Mouse (Mus musculus): ENCODE results near the gene Gja4. TPM values are rescaled to one million over a fixed set of nuclear protein-coding genes. Genes with fewer than 3 reads are reported as not detected.

The Gja4 gene
- polyA plus RNA-seq, 1 experiment: 0.19 TPM

DNA sequence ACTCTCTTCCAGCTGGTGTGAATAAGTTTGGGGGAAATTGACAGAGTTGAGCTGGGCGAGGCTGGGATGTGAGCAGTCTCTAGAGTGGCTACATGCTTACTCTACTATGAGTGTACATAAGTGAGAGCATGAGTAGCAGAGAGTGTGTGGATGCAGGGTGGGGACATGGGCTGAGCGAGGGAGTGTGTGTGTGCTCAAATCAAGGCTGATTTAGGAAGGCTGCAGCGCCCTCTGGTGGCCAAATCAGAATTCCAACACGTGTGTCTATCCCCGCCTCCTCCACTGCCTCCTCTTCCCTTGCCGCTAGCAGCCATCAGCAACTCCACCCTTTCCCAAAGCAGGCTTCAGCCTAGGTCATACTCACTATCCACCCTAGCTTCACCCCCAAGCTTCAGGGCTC lies 10.9 kb upstream of the Gja4 start:
- no peak overlapping the region for H3K4me2 ChIP-seq (ENCODE audit: low read depth)
- H3ac ChIP-seq (ENCODE audit: control insufficient read depth, insufficient read length): no peak overlapping the region
- H3K27me3 ChIP-seq (ENCODE audit: control insufficient read depth, insufficient read depth, insufficient read length): no peaks in the 10 kb centered on the region
- no peak overlapping the region for H3K4me3 ChIP-seq
- no peaks in the 10 kb centered on the region for H3K79me2 ChIP-seq (ENCODE audit: control insufficient read depth, insufficient read depth)
- H3K36me3 ChIP-seq (ENCODE audit: control insufficient read depth, insufficient read depth): no peaks in the 10 kb centered on the region
- no peak for TF ChIP-seq POLR2A (IDR thresholded peaks at IDR 0.05; ENCODE audit: insufficient read length, low read depth)
- no peak for TF ChIP-seq SRF (IDR thresholded peaks at IDR 0.05; ENCODE audit: control insufficient read depth, insufficient read length, low read depth)
- TF ChIP-seq CEBPB (IDR thresholded peaks at IDR 0.05; ENCODE audit: insufficient read depth, poor library complexity, severe bottlenecking): no peak
- TF ChIP-seq TCF12 (IDR thresholded peaks at IDR 0.05; ENCODE audit: insufficient read depth, poor library complexity, severe bottlenecking): no peak
- no peak for TF ChIP-seq REST (IDR thresholded peaks at IDR 0.05; ENCODE audit: insufficient read depth, insufficient read length)
- no peak for TF ChIP-seq POLR2AphosphoS2 (IDR thresholded peaks at IDR 0.05; ENCODE audit: insufficient read length, low read depth)
- no peak for TF ChIP-seq TCF3 (IDR thresholded peaks at IDR 0.05; ENCODE audit: insufficient read length, low read depth)
- no peak for TF ChIP-seq USF1 (IDR thresholded peaks at IDR 0.05; ENCODE audit: low read depth)
- no peak for TF ChIP-seq E2F4 (IDR thresholded peaks at IDR 0.05; ENCODE audit: insufficient read depth)
- TF ChIP-seq MYOD1 (IDR thresholded peaks at IDR 0.05; ENCODE audit: control insufficient read depth in 1 of 3, insufficient read length in 2 of 3, low read depth in 2 of 3): no peak
- TF ChIP-seq MYOG (IDR thresholded peaks at IDR 0.05; ENCODE audit: control insufficient read depth in 1 of 3, insufficient read depth in 1 of 3, insufficient read length in 2 of 3, low read depth in 2 of 3): no peak
- TF ChIP-seq MAX (IDR thresholded peaks at IDR 0.05; ENCODE audit: low read depth): no peak

DNA sequence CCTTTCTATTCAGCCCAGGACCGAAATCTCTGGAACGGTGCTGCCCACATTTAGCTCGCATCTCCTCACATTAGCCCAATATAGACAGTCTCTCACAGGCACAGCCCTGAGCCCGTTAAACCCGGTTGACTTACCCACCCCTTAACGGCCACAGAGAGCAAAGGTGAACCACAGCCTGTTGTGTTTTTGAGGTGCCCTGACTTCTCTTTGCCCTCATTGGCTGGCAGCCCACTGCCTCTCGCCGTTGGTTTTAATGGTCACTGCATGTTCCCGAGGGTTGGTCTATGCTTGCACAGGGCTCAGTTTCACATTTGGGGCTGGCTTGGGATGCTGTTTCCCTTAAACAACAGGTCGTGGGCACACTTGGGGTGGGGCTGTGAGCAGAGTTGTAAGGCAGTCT lies 10.5 kb upstream of the Gja4 start:
- Histone ChIP-seq H3ac (ENCODE audit: control insufficient read depth, insufficient read length) (no peak overlapping the region), H3K79me2 (ENCODE audit: control insufficient read depth, insufficient read depth) (no peaks in the 10 kb centered on the region), H3K36me3 (ENCODE audit: control insufficient read depth, insufficient read depth) (no peaks in the 10 kb centered on the region), H3K4me3 (no peak overlapping the region), H3K27me3 (ENCODE audit: control insufficient read depth, insufficient read depth, insufficient read length) (no peaks in the 10 kb centered on the region), H3K4me2 (ENCODE audit: low read depth) (no peak overlapping the region)
- TF ChIP-seq MAX (IDR thresholded peaks at IDR 0.05; ENCODE audit: low read depth) (no peak), MYOD1 (IDR thresholded peaks at IDR 0.05; ENCODE audit: control insufficient read depth in 1 of 3, insufficient read length in 2 of 3, low read depth in 2 of 3) (no peak), E2F4 (IDR thresholded peaks at IDR 0.05; ENCODE audit: insufficient read depth) (no peak), TCF3 (IDR thresholded peaks at IDR 0.05; ENCODE audit: insufficient read length, low read depth) (no peak), SRF (IDR thresholded peaks at IDR 0.05; ENCODE audit: control insufficient read depth, insufficient read length, low read depth) (no peak), USF1 (IDR thresholded peaks at IDR 0.05; ENCODE audit: low read depth) (no peak), POLR2AphosphoS2 (IDR thresholded peaks at IDR 0.05; ENCODE audit: insufficient read length, low read depth) (no peak), POLR2A (IDR thresholded peaks at IDR 0.05; ENCODE audit: insufficient read length, low read depth) (no peak), TCF12 (IDR thresholded peaks at IDR 0.05; ENCODE audit: insufficient read depth, poor library complexity, severe bottlenecking) (no peak), CEBPB (IDR thresholded peaks at IDR 0.05; ENCODE audit: insufficient read depth, poor library complexity, severe bottlenecking) (no peak), MYOG (IDR thresholded peaks at IDR 0.05; ENCODE audit: control insufficient read depth in 1 of 3, insufficient read depth in 1 of 3, insufficient read length in 2 of 3, low read depth in 2 of 3) (no peak), REST (IDR thresholded peaks at IDR 0.05; ENCODE audit: insufficient read depth, insufficient read length) (no peak)

DNA sequence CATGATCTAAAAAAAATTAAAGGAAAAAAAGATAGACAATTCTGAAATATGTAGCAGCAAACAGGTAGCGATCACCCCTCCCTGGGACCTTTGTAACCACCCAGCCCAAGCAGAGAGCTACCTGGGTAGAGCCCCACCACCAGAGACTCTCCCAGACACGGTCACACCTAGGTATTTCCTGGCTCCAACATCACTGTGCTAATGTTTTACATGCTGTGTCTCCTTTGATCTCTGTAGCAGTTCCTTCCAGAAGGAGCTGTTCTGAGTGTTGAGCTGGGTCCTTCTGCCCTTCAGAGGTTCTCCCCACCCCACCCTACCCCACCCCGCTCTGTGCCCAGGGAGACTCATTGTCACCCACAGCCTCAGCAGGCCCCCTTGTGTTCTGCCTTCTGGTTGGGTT lies 9.8 kb upstream of the Gja4 start:
- Histone ChIP-seq H3K27me3 (ENCODE audit: control insufficient read depth, insufficient read depth, insufficient read length) (no peaks in the 10 kb centered on the region), H3K36me3 (ENCODE audit: control insufficient read depth, insufficient read depth) (no peaks in the 10 kb centered on the region)
- no peak for TF ChIP-seq TCF3 (IDR thresholded peaks at IDR 0.05; ENCODE audit: insufficient read length, low read depth)
- TF ChIP-seq CEBPB (IDR thresholded peaks at IDR 0.05; ENCODE audit: insufficient read depth, poor library complexity, severe bottlenecking): no peak
- no peak for TF ChIP-seq USF1 (IDR thresholded peaks at IDR 0.05; ENCODE audit: low read depth)
- no peak for TF ChIP-seq POLR2AphosphoS2 (IDR thresholded peaks at IDR 0.05; ENCODE audit: insufficient read length, low read depth)
- TF ChIP-seq MAX (IDR thresholded peaks at IDR 0.05; ENCODE audit: low read depth): no peak
- no peak for TF ChIP-seq POLR2A (IDR thresholded peaks at IDR 0.05; ENCODE audit: insufficient read length, low read depth)
- no peak for TF ChIP-seq REST (IDR thresholded peaks at IDR 0.05; ENCODE audit: insufficient read depth, insufficient read length)
- TF ChIP-seq TCF12 (IDR thresholded peaks at IDR 0.05; ENCODE audit: insufficient read depth, poor library complexity, severe bottlenecking): no peak
- no peak for TF ChIP-seq E2F4 (IDR thresholded peaks at IDR 0.05; ENCODE audit: insufficient read depth)
- TF ChIP-seq MYOD1 (IDR thresholded peaks at IDR 0.05; ENCODE audit: control insufficient read depth in 1 of 3, insufficient read length in 2 of 3, low read depth in 2 of 3): no peak
- no peak for TF ChIP-seq MYOG (IDR thresholded peaks at IDR 0.05; ENCODE audit: control insufficient read depth in 1 of 3, insufficient read depth in 1 of 3, insufficient read length in 2 of 3, low read depth in 2 of 3)
- TF ChIP-seq SRF (IDR thresholded peaks at IDR 0.05; ENCODE audit: control insufficient read depth, insufficient read length, low read depth): no peak

DNA sequence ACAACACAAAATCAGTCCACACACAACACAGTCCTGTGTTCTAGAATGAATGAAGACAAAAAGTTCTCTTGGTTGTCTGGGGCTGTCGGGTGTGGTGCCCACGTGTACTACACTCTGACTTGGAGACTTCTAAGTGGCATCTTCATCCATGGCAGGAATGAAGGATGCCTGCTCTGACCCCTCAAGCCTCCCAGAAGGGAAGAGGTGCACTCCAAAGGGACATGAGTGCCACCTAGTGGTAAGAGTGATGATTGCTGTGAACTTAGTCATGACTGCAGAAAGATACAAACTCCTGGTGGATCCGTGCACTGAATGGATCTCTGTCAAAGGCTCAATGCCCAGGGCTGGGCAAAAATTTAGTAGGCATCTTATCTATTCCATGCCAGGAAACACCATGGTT lies 5.8 kb upstream of the Gja4 start:
- Histone ChIP-seq H3K4me2 (ENCODE audit: low read depth) (no peak overlapping the region), H3K27me3 (ENCODE audit: control insufficient read depth, insufficient read depth, insufficient read length) (no peaks in the 10 kb centered on the region), H3K79me2 (ENCODE audit: control insufficient read depth, insufficient read depth) (no peaks in the 10 kb centered on the region), H3K4me3 (no peak overlapping the region), H3ac (ENCODE audit: control insufficient read depth, insufficient read length) (no peak overlapping the region), H3K36me3 (ENCODE audit: control insufficient read depth, insufficient read depth) (no peaks in the 10 kb centered on the region)
- TF ChIP-seq REST (IDR thresholded peaks at IDR 0.05; ENCODE audit: insufficient read depth, insufficient read length) (no peak), POLR2A (IDR thresholded peaks at IDR 0.05; ENCODE audit: insufficient read length, low read depth) (no peak), CEBPB (IDR thresholded peaks at IDR 0.05; ENCODE audit: insufficient read depth, poor library complexity, severe bottlenecking) (no peak), POLR2AphosphoS2 (IDR thresholded peaks at IDR 0.05; ENCODE audit: insufficient read length, low read depth) (no peak), E2F4 (IDR thresholded peaks at IDR 0.05; ENCODE audit: insufficient read depth) (no peak), SRF (IDR thresholded peaks at IDR 0.05; ENCODE audit: control insufficient read depth, insufficient read length, low read depth) (no peak), MAX (IDR thresholded peaks at IDR 0.05; ENCODE audit: low read depth) (no peak), USF1 (IDR thresholded peaks at IDR 0.05; ENCODE audit: low read depth) (no peak), MYOD1 (IDR thresholded peaks at IDR 0.05; ENCODE audit: control insufficient read depth in 1 of 3, insufficient read length in 2 of 3, low read depth in 2 of 3) (no peak), MYOG (IDR thresholded peaks at IDR 0.05; ENCODE audit: control insufficient read depth in 1 of 3, insufficient read depth in 1 of 3, insufficient read length in 2 of 3, low read depth in 2 of 3) (no peak), TCF3 (IDR thresholded peaks at IDR 0.05; ENCODE audit: insufficient read length, low read depth) (no peak), TCF12 (IDR thresholded peaks at IDR 0.05; ENCODE audit: insufficient read depth, poor library complexity, severe bottlenecking) (no peak)

More for the DNA sequence above, 9.8 kb upstream of the Gja4 start:
- Histone ChIP-seq H3ac (ENCODE audit: control insufficient read depth, insufficient read length) (no peak overlapping the region), H3K4me2 (ENCODE audit: low read depth) (no peak overlapping the region), H3K79me2 (ENCODE audit: control insufficient read depth, insufficient read depth) (no peaks in the 10 kb centered on the region), H3K4me3 (no peak overlapping the region)

Measured in myocyte (in vitro differentiated cells).